Mouse (Mus musculus) gastrocnemius, postnatal 10 days (tissue): ENCODE data around the gene Lrp5. TPM values are rescaled to one million over a fixed set of nuclear protein-coding genes. Genes with fewer than 3 reads are reported as not detected.

Source experiments
- DNase-seq: peaks from one replicate; pipeline ENCODE4 v3.0.0; 2021; ENCODE audit warnings: mixed read lengths
- long read RNA-seq, 2 experiments: library from polyadenylated mRNA; stranded (forward); transcript quantifications; one replicate each; pipeline ENCODE4 v2.0.0; 2021
- total RNA-seq, 2 experiments: library from RNA; stranded (reverse); gene quantifications; 2 replicates each; pipeline ENCODE4 v1.2.3; 2021

Gene Lrp5
- total RNA-seq, result 10 to 100 TPM; 40.7 to 44.1 TPM
- long read RNA-seq, experiment 1, full-length matches to known transcripts, result 4 of 7 reads
- long read RNA-seq, experiment 1, partial matches to known transcripts, result 1 of 7 reads
- long read RNA-seq, experiment 1, other reads (novel, unspliced or antisense), result 2 of 7 reads
- long read RNA-seq, experiment 2, full-length matches to known transcripts, result 4 of 10 reads
- long read RNA-seq, experiment 2, partial matches to known transcripts, result 4 of 10 reads
- long read RNA-seq, experiment 2, other reads (novel, unspliced or antisense), result 2 of 10 reads

- peak; percentile 73 for DNase-seq
Observed at GRCm38 (mm10) chr19:3686215-3686894, at the start of gene Lrp5. Lrp5 (minus strand) TSS chr19:3686564.

- no peak for DNase-seq
Observed at GRCm38 (mm10) chr19:3736001-3736400, 49.6 kb upstream of the Lrp5 start.

- DNase-seq, result no peak
Observed at GRCm38 (mm10) chr19:3730781-3731646, 44.6 kb upstream of the Lrp5 start.

DNA sequence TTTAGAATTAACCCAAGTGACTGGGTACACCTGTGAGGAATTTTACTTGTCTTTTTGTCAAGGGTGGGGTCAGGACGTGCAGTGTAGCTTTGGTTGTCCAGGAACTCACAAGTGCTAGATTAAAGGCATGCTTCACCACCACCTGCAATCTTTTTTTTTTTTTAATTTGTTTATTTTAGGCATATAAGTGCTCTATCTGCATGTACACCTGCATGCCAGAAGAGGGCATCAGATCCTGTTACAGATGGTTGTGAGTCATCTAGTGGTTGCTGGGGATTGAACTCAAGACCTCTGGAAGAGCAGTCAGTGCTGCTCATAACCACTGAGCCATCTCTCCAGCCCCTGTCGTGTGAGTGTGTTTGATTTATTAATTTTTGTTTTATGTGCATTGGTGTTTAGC, 42.5 kb upstream of the Lrp5 start:
- no peak for DNase-seq

GRCm38 (mm10) chr19:3724779-3725178, 38.4 kb upstream of the Lrp5 start:
- peak; percentile 72 for DNase-seq

GRCm38 (mm10) chr19:3723904-3724303, 37.5 kb upstream of the Lrp5 start:
- peak; percentile 28 for DNase-seq

DNA sequence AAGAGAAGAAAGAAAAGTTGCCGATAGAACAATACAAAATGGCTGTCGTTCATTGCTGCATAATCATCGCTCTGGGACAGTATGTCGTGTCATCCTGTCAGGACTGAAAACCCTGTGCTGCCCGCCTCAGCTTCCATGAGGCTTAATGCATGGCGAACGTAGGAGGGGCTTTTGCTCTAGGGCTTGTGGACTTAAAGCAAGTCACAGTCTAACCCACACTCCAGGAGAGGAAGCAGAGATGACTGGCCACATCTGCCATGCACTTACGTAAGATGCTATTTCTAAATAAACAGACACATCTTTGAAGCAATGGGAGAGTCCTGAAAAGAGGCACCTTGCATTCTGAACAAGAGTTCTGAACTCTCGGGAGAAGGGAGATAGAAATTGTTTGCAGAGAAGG, 36.8 kb upstream of the Lrp5 start:
- no peak for DNase-seq

DNA sequence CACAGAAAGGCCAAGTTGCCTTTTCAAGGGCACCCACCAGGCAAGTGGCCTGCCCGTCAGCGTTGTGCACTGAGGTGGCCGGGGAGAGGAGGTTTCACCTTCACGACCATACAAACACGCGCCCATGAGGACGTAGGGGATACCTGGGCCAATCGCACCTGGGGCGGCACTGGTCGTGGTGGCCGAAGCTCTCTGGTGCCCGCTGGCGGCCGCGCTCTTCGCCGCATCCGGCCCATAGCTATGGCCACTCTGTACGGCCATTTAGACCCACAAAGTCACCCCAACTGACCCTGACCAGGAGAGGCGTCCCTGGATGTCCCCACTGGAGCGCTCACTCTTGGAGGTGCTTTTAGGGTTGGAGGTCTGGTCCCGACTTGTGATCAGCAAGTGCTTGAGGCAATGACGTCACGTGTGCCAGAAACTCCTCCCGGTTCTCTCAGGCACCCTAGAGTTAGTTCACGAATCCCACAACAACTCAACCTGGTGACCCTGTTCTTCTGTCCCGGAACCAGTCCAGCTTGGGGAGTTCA, 33.1 kb upstream of the Lrp5 start:
- peak; percentile 67 for DNase-seq

DNA sequence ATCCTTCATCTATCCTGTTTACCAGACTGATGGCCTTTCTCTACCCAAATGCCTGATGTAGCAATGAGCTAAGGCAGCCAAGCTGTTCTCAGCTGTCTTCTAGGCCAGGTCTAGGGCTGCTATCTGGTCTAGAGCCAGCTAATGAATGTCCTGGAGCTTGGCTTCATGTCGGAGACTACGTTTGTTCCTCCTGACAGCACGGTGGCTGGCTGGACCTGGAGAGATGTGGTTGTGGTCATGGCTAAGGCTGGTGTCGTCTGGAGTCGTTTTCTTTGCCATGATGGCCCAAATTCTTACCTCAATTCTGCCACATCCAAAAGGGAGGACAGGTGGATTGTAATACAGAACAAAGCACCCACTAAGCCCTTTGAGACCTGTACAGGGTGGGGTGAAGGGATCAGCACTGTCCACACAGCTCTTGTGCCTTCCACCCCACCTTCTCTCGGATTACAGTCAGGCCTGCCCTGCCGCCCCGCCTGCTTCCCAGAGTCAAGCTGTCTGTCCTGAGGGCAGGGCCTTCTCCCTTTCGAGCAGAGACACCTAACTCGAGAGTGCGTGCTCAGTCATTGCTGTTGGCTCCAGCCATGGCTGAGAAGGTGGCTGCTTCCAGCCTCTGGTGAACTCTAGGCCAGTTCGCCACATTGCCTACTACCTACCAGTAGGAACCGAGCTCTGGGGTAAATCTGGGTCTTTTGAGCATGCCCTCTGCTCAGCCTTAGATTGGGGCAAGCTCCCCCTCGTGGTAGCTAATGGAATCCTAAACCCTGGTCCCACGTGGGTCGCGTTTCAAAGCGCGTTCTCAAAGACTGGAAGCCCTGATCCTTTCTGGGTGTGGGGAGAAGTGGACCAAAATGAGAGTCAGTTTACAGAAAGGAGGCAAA, 32.4 kb upstream of the Lrp5 start:
- DNase-seq, result peak; percentile 70

- DNase-seq, result peak; percentile 48
Observed at GRCm38 (mm10) chr19:3714381-3714780, 28.0 kb upstream of the Lrp5 start.

DNA sequence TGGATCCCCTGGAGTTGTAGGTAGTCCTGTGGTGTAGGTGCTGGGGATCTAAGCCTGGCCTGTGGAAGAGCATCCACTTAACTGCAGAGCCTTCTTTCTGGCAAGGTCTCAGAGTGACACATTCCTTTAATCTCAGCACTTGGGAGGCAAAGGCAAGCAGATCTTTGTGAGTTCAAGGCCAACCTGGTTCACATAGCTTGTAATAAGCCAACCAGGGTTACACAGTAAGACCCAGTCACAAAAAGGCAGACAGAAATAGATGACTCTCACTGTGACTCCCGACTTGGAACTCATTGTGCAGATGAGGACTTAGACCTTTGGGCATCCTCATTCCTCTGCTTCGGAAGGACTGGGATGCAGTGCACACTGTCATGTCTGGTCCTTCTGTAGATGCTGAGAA, 24.1 kb upstream of the Lrp5 start:
- DNase-seq, result no peak

DNA sequence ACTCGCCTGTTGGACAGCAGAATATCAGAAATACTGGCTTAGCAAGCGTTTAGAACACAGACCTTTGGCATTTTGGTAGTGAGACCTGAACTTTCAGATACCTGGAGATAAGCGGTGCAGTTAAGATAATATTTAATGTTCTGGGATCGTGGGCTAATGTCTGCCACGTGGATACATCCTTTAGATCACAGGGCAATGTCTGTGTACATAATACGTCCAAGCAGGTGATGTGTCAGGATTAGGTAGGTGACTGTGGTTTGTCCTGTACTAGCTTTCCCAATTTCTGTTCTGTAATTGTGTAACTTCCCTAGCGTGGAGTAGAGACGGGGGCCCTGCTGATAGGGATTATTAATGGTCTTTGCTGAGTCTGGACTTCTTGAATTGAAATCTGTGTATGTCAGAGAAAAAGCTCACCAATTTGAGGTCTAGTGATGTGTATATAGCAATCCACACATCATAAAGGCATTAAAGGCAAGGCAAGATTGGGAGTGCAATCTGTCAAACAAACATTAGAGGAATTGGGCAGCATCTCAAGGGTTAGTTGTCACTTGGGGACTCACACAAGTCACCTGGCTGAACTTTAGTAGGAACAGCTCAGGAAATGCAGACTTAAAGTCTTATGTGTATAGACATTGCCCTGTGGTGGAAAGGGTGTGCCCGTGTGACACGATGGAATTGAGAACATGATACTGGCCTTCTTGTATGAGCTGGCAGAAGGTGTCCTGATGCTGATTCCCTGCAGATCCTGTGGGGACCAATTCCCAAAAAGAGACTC, 22.8 kb upstream of the Lrp5 start:
- DNase-seq, result no peak

GRCm38 (mm10) chr19:3708078-3709012, 22.0 kb upstream of the Lrp5 start, which contains the start of gene 1810055G02Rik:
1810055G02Rik (plus strand) TSS chr19:3708293.
- peak; percentile 98 for DNase-seq

- DNase-seq, result no peak
Observed at GRCm38 (mm10) chr19:3707553-3707952, 21.2 kb upstream of the Lrp5 start.

DNA sequence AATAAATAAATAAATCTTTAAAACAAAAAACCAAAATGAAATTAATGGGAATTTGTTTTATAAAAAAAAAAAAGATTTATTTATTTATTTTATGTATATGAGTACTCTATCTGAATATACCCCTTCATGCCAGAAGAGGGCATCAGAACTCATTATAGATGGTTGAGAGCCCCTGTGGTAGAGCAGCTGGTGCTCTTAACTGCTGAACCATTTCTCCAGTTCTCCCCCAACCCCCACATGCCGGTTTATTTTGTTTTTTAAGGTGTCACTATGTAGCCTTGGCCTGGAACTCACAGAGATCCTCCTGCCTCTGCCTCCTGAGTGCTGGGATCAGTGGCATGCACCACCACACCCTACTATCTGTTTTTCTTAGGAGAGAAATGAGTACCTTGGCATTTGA, 19.9 kb upstream of the Lrp5 start:
- no peak for DNase-seq

DNA sequence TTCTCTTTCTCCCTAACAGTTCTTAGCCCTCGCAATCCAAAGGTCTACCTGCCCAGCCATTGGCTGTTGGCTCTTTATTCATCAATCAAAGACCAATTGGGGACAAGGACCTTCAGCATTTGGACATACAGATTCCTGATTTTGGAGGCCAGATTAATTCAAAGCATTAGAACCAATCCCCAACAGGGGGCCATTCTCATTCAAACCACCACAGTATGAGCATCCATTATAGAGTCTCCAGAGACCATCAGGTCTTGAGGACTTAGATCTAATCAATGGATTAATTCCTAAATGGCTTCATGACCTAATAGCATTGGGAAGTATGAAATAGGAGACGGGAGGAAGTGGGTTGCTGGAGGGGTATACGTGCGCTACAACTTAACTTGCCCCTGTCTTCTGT, 16.1 kb upstream of the Lrp5 start:
- DNase-seq, result no peak

GRCm38 (mm10) chr19:3699508-3700438, 13.4 kb upstream of the Lrp5 start:
- DNase-seq, result peak; percentile 83

DNA sequence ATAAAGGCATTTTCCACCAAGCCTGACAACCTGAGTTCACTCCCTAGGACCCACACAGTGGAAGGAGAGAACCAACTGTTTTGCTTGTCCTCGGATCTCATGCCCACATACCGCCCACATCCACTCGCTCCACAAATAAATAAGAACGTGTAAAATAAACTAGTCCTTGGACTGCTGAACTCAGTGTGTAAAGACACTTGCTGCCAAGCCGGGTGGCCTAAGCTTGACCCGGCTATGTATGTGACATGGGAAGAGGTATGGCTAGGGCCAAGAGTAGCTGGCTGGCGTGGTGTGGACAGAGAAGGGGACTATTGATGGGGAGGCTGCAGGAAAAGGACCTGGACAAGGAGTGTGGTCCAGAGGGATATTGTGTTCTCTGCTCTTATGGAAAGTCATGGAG, 11.7 kb upstream of the Lrp5 start:
- DNase-seq, result no peak

- no peak for DNase-seq
Observed at GRCm38 (mm10) chr19:3695976-3696375, 9.6 kb upstream of the Lrp5 start.
